Mouse (Mus musculus): ENCODE measurements around the gene Hoxc9.

Gene Hoxc9

GRCm38 (mm10) chr15:102978615-102979515, 2.6 kb downstream of the Hoxc9 start:
- DNase-seq, result no peak

DNA sequence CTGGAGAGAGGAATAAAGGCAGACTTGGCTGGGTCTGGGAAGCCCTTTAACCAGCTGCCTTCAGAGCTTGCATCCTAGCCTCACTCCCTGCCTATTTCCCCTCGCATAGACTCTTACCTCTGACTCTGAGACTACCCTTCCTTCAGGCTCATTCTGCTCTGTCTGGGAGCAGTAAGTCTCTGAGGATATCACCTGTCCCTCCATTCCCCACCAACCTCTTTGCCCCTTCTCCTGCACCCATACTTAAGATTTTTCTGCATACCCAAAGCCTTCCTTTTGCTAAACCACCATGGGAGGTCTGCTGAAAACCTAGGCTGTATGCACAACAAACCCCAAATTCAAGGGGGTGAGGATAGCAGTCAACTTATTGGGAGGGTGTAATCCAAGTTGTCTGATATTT, 3.7 kb downstream of the Hoxc9 start:
- DNase-seq, result no peak

DNA sequence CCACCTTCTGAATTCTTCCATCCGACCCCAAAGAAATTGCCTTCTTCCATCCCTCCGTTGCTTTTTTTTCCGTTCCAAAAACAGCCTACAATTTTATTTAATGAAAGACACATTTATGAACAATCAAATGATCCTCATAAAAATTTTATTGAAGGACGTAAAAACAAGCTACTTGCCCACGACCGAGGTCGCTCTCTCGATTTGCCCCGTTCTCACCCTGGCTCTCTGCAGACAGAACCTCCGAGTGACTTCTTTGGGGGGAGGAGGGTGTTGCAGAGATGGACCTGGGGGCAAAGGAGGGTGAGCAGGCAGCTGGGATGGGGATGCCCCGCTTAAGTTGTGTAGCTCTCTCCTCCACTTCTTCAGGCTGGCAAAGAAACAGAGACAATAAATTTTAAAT, 4.1 kb downstream of the Hoxc9 start:
- DNase-seq, result no peak

- no peak for DNase-seq
Measured at GRCm38 (mm10) chr15:102980912-102981311, 4.7 kb downstream of the Hoxc9 start.

DNA sequence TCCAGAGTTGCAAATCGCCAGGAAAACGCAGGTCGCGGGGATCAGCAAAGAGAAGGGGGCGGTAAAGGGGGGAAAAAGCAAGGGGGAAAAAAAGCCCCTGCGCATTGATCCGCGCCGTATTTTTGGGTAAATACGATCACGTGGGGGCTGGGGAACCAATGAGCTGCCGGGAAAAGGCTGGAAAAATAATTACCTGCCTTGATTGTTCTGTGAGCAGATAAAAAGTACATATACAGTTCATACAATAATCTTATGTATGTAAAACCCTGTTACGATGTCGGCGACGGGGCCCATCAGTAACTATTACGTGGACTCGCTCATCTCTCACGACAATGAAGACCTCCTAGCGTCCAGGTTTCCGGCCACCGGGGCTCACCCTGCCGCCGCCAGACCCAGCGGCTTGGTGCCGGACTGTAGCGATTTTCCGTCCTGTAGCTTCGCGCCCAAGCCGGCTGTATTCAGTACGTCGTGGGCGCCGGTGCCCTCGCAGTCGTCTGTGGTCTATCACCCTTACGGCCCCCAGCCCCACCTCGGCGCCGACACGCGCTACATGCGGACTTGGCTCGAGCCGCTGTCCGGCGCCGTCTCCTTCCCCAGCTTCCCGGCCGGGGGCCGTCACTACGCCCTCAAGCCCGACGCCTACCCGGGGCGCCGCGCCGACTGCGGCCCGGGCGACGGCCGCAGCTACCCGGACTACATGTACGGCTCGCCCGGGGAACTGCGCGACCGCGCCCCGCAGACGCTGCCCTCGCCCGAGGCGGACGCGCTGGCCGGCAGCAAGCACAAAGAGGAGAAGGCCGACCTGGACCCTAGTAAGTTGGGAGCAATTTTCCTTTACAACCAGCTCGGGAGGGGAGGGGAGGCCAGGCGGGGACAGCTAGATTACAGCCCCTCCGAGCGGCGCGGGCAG, 5.4 kb downstream of the Hoxc9 start:
- DNase-seq, result no peak

GRCm38 (mm10) chr15:102983716-102984115, 7.5 kb downstream of the Hoxc9 start:
- no peak for DNase-seq

DNA sequence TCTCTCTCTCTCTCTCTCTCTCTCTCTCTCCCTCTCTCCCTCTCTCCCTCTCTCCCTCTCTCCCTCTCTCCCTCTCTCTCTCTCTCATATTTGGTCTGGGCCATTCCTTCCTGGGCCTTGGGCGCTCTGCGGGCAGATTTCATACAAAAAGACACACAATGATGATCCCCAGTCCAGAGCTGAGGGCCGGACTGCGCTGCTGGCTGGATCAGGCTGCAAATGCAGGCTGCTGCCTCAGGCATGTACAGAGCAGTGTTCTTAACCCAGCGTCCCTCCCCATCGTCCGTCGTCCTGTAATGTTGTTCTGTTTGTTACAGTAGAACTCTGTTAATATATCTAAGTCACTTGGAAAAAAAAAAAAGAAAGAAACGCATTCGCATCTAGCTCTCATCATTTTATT, 8.3 kb downstream of the Hoxc9 start:
- no peak for DNase-seq

- DNase-seq, result no peak
Measured at GRCm38 (mm10) chr15:102984925-102985324, 8.7 kb downstream of the Hoxc9 start.

DNA sequence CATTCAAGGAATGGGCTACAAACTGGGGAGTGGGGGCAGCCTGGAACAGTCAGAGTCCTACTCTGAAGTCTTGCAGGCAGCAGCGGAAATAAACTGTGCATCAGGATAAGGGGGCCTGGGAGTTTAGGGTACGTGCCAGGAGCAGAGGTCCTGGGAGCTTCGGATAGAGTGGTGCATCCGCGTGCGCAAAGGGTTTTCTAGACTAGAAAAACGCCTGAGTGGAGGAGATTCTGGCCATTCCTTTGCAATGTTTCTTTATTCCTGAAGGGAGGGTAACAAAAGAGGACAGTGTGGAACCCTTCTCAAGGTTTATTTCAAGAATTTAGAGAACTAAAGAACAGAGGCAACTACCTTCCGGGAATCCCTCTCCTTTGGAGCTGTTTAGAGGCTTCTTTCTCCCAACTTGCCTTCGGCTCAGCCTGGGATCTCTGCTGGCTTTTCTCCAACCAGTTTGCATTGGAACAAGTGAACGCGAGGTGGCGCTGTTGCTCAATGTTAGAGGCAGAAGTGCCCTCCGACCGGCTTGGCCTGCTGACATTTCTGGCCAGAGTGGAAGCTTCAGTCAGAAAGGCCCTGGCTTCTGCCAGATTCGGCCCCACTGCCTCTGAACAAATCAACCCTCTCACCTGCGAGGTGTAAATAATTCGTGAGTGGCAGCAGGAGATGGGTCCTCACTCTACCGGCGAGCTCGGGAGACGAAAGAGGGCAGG, 11.0 kb downstream of the Hoxc9 start:
- peak; percentile 84 for DNase-seq

DNA sequence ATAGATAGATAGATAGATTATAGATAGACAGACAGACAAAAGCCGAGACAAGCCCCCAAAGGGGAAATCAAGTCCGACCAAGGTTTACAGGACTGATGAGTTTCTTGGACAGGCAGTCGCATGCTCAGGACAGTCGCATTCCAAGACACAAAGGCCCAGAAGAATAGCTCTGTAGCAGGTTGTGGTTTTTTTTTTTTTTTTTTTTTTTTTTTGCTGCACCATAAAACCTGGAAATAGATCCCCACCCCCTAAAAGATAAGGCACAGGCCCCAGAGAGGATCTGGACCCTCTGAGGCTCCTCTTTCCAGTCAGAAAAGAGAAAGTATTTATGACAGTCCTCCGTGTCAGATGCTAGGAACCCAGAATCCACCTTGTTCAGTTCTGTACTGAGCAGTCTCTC, 11.8 kb downstream of the Hoxc9 start:
- no peak for DNase-seq

- no peak for DNase-seq
Measured at GRCm38 (mm10) chr15:102990461-102991397, 14.5 kb downstream of the Hoxc9 start, which contains the start of gene Hoxc8. Gene Hoxc8 (plus strand): TSS chr15:102990607.

GRCm38 (mm10) chr15:102991782-102992181, 15.5 kb downstream of the Hoxc9 start:
- DNase-seq, result no peak

- DNase-seq, result no peak
Measured at GRCm38 (mm10) chr15:102992206-102992605, 16.0 kb downstream of the Hoxc9 start.

DNA sequence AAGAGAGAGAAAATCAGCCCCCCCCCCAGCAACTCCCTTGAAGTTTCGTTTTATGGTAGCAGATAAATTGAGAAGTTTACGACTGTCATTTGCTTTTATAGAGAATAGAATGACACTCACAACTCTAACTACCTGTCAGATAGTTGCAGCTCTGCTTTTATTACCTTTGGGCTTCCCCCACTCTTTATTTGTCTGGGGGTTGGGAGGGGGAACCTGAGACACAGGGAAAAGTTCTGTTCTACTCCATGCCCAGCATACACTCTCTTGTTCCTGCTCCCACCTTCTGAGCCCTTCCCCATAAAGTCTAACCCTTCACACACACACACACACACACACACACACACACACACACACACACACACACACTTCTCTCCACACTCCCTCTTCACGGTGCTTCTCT, 16.6 kb downstream of the Hoxc9 start:
- no peak for DNase-seq

GRCm38 (mm10) chr15:102996548-102996947, 20.3 kb downstream of the Hoxc9 start:
- no peak for DNase-seq

GRCm38 (mm10) chr15:102997431-102997830, 21.2 kb downstream of the Hoxc9 start:
- DNase-seq, result no peak

- DNase-seq, result no peak
Measured at GRCm38 (mm10) chr15:102997939-102998355, 21.7 kb downstream of the Hoxc9 start, which contains the start of gene Hoxc6. Gene Hoxc6 (plus strand): TSS chr15:102998257.

GRCm38 (mm10) chr15:102998608-102999182, 22.5 kb downstream of the Hoxc9 start:
- no peak for DNase-seq

DNA sequence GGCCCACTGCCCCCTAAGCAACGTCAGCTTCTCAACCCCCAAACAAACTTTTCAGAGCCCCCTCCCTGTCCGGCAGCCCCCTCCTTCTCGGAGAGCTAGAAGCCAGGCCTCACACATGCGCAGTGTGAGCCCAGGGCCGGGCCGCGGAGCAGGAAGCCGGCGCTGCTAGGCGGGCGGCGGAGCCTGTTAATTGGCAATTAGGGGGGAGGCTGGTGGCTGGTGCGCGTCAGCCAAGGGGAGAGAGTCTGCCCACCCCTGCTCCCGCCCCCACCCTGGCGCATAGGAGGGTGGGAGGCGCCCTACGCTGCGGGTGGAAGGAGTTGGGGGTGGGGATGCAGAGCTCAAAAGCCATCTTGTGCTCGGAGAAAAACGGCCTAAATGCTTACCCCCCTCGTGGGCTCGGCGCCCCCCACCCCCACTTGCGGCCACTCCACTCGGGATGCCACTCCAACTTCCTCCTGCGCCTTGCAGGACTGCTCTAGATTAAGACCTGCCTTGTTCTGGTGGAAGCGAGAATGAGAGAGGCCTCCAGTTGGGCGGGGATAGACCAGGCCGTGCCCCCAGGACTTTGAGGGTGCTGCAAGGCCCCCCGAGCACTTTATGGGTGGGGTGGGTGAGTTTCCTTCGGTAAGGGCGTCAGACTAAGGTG, 23.1 kb downstream of the Hoxc9 start:
- DNase-seq, result peak; percentile 70

DNA sequence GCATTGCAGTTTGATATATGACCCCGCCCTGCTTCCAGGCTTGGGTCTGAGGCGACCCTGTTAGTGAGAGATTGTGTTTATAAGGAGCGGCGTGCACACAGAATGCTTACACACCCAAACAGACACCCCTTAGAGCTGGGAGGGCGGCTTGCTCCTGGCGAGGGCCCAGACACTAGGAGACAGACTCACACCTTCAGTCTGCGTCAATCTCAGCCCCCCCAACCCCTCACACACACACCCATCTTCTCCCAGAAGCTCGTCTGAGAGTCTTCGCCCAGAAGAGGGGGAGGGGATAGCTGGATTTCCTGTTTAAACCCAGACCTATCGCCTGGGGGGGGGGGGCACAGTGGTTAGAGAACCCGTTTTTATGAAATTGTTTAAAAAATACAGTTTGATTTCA, 23.7 kb downstream of the Hoxc9 start:
- DNase-seq, result no peak

DNA sequence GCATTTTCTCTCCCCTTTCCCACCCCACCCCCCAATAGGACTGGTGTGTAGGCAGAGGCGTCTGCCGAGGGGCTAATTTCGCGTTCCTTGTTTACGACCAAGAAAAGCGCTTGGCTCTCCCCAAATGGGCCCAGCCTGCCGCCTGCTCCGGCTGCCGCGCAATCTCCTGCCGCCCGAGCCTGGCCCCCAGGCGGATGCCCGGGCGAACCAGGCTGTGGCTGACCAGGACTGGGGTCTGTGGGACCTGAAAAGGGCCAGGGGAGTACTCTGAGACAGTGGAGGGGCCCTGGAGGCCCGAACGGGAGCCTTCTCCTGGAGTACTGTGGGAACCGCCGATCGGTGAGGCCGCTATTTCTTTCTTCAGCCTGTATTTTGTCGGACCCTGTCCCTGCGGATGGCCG, 24.3 kb downstream of the Hoxc9 start:
- DNase-seq, result no peak

Measured in liver (tissue).